Mouse (Mus musculus) adrenal gland, adult 8-10 months (tissue): ENCODE measurements at regions not wholly inside any gene's neighbourhood (a gene's known extent, or its start where the extent isn't known, plus 50 kb on each side); places are given as distances from the start of the nearest gene placed in this dataset.

Experiments
- DNase-seq: peaks from one replicate; pipeline ENCODE4 v3.0.0; 2022

- DNase-seq, result no peak
These were observed 326.9 kb downstream of the Ice1 start for GRCm38 (mm10) chr13:70310516-70310915.

DNA sequence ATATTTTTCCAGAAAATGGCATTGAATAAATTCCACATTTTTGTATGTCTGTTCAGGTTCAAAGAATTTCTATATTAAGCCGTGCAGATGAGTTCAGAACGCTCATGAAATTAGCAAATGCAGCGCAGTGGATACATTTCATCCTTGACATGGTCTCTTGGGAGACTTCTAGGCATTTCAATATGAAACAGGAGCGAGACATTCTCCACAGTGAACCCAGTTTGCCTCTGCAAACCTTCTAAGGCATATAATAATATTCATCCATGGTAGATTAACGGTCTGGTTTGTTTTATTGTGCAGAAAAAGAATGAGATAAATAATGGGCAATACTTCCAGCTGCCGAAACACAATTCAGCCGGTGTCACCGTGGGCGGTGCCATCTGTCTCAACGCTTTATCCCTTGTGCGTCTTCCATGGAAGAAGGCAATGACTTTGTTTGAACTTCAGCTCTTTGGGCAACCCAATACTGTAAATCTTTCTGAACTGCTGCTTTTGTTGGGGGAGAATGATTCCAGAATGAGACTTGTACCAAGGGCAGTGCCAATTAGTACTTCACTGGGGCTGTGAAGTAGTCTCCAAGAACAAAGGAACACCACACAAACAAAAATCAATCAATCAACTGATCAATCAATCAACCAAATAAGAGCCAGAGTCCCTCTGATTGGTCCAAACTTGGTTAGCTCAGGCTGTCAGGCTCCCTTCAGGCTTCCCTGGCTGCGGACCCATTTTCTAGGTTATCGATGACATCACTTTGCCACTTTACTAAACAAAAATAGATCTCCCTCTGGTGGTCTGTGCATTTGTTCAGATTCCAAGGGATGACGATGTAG lies 326.0 kb downstream of the Ice1 start:
- no peak for DNase-seq

DNA sequence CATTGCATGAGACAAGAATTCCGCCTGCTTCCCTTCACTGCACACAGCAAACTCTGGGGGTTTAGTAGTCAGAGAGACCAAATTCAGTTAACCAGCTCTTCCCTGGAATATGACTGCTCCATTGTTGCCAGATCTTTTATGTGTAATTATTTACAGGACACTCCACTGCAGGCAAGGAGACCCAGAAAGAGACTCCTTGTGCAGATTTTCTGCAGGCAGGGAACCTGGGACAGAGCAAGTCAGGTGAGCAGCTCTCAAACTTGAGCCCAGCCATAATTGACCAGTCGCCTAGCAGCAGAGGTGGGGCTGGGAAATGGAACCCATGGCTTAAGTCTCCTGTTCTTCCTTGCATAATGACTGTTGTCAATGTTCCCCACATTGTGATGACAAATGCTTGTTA lies 324.2 kb downstream of the Ice1 start:
- no peak for DNase-seq

DNA sequence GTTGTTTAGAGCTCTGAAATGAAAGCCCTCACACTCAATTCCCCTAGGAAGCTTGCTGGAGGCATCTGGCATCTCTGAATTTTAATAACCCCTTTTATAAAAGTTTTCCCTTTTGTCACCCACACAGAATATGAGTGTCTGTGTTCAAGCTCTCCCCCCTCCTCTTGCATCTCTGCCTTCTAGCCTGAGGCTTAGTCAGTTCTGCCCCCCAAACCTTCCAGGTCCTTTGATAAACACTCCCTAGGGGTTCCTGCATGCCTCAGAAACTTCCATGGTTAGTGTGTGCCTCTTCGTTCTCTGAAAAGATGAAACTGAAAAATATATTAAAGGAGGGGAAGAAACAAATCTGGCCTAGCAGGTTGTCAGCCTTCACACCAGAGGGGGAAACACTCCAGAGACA lies 313.9 kb downstream of the Ice1 start:
- no peak for DNase-seq

DNA sequence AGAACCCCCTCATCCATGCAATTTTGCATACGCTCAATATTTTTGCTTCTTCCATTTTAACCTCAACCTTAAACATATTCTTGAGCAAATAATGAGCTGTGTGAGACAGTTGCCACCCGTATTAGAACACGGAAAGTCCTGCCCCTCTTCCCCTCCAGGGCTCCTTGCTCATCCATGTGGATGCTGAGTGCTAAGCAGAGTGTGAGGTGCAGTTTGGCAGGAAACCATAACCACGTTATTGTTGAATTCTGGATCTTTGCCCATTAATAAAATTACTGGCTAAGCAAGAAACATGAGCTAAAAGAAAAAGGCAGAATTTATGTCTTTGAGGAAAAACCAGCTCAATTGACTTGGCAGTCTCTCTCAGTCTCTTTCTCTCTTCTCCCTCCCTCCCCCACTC lies 301.4 kb downstream of the Ice1 start:
- no peak for DNase-seq

DNA sequence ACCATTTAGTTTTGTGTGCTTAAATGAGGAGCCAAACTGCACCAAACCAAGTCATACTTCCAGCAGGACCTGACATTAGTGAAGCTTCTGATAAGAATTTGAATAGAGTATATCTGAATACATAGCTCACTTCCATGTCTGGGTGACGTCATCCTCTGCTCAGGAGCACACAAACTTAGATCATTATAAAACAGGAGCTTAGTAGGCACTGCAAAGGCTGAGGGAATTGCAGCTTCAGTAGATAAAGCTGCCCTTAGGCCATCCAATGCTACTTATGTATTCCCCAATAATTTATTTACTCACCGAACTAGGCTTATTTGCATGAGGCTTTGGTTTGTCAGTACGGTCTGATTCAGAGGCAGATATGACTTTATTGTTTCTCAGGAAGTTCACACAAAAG lies 297.0 kb downstream of the Ice1 start:
- DNase-seq, result no peak

GRCm38 (mm10) chr13:70343191-70343734 lies 294.2 kb downstream of the Ice1 start:
- no peak for DNase-seq

GRCm38 (mm10) chr13:70343911-70344310 lies 293.5 kb downstream of the Ice1 start:
- no peak for DNase-seq

DNA sequence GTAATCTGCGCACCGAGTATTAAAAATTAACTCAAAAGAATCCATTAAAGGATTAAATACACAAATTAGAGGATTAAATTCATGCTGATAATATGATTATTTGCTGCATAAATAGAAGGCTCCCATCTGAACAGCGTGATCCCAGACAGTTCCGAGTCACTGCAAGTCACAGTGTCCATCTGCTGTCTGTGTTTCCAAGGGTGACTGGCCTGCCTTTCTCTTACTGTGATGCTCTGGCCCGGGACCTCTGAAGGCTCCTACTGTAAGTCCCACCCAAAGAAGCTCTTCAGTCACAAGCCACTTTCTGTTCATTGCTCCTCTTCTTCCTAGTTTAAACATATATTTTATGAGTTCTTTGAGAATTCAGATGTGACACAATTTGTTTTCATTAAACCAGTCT lies 293.1 kb downstream of the Ice1 start:
- DNase-seq, result no peak

DNA sequence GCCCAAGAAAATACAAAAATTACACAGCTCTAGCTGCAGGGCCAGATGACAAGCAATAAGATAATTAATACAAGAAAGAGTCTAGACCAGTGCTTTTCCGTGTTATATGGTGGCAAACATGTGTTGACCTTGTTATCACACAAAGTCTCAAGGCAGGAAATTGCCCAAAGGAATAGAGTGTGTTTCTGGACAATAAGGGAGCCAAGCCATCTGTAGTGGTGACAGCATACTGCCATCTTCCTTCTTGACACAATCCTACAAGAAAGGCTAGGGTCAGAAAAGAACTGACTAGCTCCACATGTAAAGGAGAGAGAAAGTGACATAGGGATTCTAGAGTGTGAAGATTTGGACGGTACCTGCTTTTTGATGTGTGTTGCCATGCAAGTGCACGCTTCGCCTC lies 289.0 kb downstream of the Ice1 start:
- no peak for DNase-seq

GRCm38 (mm10) chr13:70348965-70349364 lies 288.5 kb downstream of the Ice1 start:
- no peak for DNase-seq

- DNase-seq, result peak; percentile 44
These were observed 267.8 kb downstream of the Ice1 start for GRCm38 (mm10) chr13:70369647-70370046.

DNA sequence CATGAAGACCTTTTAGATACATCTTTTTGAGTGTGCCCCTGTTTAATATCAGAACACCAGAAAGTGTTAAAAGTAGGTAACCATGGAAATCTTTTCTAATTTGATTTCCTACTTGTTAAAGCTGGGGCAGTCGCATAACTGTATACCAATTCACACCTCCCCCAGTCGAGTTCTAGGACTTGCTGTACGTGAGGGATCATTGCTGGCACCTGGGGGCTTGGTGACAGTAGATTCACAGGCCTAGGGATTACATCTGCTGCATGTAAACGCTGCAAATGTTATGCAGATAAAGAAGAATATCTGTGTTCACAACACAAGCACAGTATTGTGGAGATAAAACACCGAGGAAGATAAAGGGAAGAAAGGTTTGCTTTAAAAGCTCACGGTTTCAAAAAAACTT lies 256.7 kb downstream of the Ice1 start:
- DNase-seq, result no peak

- no peak for DNase-seq
These were observed 252.1 kb downstream of the Ice1 start for GRCm38 (mm10) chr13:70385292-70385691.

DNA sequence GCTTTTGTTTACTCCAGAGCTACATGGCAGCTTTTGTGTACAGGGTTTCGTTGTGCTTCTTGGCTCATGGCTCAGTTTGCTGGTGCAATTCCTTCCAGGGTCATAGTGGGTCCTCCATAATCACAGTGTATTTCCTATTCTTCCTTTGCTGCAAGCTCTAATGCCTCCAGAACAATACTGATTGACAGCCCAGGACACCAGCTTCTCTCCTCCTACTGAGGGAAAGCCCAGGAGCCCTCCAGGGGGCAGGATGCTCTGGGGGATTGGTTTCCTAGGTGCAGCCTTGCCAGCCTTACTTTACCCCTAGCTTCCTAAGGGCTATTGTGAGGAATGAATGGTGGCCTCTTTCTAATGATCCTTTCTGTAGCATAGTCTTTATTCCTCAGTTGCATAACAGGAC lies 224.6 kb downstream of the Ice1 start:
- no peak for DNase-seq

- DNase-seq, result no peak
These were observed 219.3 kb downstream of the Ice1 start for GRCm38 (mm10) chr13:70418156-70418555.

DNA sequence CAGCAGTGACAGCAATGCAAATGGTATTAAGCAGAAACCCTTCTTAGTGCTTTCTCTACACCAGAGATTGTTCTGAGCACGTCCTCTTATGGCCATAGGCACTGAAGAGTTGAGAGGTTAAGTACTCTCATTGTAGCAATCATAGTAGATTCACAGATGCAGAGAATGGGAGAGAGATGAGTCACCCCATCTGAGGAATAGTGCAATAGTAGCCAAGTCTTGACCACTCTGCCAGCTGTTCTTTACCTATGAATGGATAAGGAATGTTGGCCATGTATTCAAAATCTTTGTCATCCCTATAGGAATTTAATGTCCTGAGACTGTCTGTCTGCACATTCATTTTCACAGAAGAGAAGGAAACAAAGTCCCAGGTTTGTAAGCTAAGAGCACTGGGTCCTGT lies 198.0 kb downstream of the Ice1 start:
- DNase-seq, result no peak

- DNase-seq, result no peak
These were observed 190.5 kb downstream of the Ice1 start for GRCm38 (mm10) chr13:70446940-70447339.

DNA sequence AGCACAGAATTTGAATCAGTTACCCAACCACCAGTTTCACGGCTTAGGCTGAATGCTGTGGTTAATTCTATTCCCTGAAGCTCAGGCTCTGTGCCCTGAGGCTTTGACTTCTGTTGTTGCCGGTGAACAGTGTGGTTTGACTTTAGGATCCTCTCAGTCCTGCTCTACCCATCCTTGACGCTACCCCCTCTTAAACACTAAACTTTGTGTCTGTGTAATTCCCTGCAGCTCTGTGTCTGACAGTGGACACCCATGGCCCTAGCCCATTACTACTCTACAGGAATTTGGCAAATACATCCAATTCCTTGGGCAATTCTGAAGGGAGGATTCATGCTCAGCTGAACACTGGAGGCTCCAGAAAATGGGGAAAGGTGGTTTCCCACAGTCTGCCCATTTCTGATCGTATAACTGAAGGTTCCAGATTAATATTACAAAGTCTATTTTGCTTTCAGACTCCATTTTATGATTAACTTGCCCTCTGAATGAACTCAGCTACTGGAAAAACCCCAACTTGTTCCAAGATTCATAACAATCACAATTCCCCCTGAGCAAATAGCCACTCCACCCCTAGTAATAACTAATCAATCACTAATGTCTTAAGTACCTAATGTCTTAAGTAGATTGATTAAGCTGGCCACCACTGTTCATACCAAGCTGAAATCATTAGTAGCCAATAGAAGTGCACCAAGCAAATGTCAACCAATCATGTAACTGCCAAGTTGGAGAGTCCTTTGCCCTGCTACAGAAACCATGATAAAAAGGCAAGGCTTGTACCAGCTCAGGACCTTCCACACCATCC lies 182.6 kb downstream of the Ice1 start:
- DNase-seq, result no peak

DNA sequence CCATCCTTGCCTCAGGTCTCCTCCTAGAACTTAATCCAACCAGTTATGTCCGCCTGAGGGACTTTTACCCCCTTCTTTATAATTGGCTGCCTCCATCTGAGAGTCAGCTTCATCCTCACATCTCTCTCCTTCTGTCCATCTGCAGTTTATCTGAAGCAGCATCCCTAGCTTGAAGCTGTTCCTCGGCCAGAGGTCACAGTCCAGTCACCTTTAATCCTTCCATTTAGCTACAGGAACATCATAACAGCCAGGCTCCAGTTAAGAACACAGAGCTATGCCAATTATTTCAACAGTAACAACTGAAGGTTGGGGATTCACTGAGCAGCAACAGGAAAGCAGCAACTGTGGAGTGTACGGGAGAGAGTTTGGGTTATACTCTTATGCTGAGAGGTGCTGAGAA lies 179.0 kb downstream of the Ice1 start:
- no peak for DNase-seq

GRCm38 (mm10) chr13:70464996-70465395 lies 172.4 kb downstream of the Ice1 start:
- DNase-seq, result no peak

DNA sequence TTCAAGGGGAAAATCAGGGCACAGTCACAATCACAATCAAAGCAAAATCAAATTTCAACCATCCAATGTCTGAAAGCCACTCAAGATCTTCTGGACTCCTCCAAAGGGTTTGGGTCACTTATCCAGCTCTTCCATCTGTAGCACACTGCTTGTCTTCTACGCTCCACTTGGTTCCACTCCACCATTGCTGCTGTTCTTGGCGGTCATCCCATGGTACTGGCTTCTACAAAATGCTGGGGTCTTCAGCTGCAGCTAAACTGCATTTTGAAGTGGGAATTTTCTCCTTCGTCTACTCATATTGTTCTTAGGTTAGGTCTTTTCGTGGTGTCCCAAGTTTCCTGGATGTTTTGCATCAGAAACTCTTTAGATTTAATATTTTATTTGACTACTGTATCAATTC lies 162.7 kb downstream of the Ice1 start:
- no peak for DNase-seq

GRCm38 (mm10) chr13:70475366-70475765 lies 162.1 kb downstream of the Ice1 start:
- DNase-seq, result no peak

GRCm38 (mm10) chr13:70499302-70499701 lies 138.1 kb downstream of the Ice1 start:
- no peak for DNase-seq
